Mouse (Mus musculus) E14TG2a.4 (cell line): ENCODE results near the gene Hyal2.

Experiments
- H3K27me3 ChIP-seq: 2 replicates; pipeline ENCODE4 v1.6.1; 2014; ENCODE audit warnings: low read length, control low read depth; ENCODE audit not compliant: insufficient read depth
- H3K36me3 ChIP-seq: 2 replicates; pipeline ENCODE4 v1.6.1; 2014; ENCODE audit warnings: low read length, control low read depth; ENCODE audit not compliant: insufficient read depth
- H3K4me1 ChIP-seq: replicated peaks from 2 replicates; pipeline ENCODE4 v1.6.1; 2014; ENCODE audit warnings: low read depth, low read length, control low read depth
- H3K4me3 ChIP-seq: replicated peaks from 2 replicates; pipeline ENCODE4 v1.5.1; 2014; ENCODE audit warnings: mild to moderate bottlenecking, low read length
- H3K9me3 ChIP-seq: 2 replicates; pipeline ENCODE4 v1.6.1; 2014; ENCODE audit warnings: low read length, control low read depth
- CTCF ChIP-seq: conservative IDR thresholded peaks from 2 replicates; pipeline ENCODE4 v1.5.1; 2014; ENCODE audit warnings: low read length
- NANOG ChIP-seq: IDR thresholded peaks from 2 replicates; pipeline ENCODE4 v1.6.1; 2014; ENCODE audit warnings: borderline replicate concordance, low read length, mixed read lengths
- POU5F1 ChIP-seq: IDR thresholded peaks from 2 replicates; pipeline ENCODE4 v1.6.1; 2014; ENCODE audit warnings: low read length, borderline replicate concordance

Hyal2 gene

DNA sequence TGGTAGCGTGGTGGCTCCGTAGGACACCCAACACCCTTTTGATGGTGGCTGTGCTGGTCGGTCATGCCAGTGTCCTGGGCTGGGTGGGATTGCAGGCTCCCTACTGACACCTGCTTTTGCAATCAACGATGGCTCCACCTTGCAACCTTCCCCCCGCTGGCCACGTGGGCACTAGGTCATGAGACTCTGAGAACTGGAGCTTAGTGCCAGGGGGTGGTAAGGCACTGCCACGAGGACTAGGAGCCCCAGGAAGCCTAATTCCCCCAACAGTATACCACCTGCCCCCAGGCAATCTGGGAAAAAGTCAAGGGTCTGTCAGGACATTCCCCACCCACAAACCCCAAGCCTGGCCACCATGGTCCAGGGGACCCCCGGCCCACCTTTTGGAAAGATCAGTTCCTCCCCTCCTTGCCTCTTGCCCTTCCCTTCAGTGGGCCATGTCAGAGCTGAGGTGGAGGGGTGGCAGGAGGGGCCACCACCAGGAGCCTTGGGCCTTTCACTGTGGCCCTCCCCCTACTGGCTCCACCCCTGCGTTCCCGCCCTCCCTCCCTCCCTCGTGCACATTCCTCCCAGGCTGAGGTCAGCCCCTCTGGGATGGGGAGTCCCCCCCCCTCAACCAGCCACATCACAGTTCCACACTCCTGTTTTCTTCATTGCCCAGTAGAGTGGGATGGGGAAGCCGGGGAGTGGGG lies 41.1 kb downstream of the Hyal2 start, which contains the start of gene Sema3b:
TSS of gene Sema3b (minus strand) at position 489 of the 692 bp plus-strand sequence.
- TF ChIP-seq NANOG = no peak
- TF ChIP-seq POU5F1 = no peak
- no peak for TF ChIP-seq CTCF
- no peak within 1 kb of the TSS; the same call in 1 of the 2 replicates for H3K4me3 ChIP-seq
- H3K27me3 ChIP-seq = peaks cover 63% of the 10 kb centered on the region
- peaks cover 95% of the 10 kb centered on the region for H3K4me1 ChIP-seq
- H3K36me3 ChIP-seq = 0 out of 2 replicates have a peak, but pooled peaks cover 3% of the 10 kb centered on the region
- no peaks in the 10 kb centered on the region for H3K9me3 ChIP-seq

GRCm38 (mm10) chr9:107609433-107609830 lies 41.7 kb downstream of the Hyal2 start:
- H3K36me3 ChIP-seq = peaks cover 7% of the 10 kb centered on the region; the same call in 1 of the 2 replicates
- TF ChIP-seq NANOG = no peak
- peaks cover 57% of the 10 kb centered on the region for H3K27me3 ChIP-seq
- H3K4me3 ChIP-seq = no peak overlapping the region
- no peaks in the 10 kb centered on the region for H3K9me3 ChIP-seq
- H3K4me1 ChIP-seq = peaks cover 95% of the 10 kb centered on the region

- H3K27me3 ChIP-seq = peaks cover 39% of the 10 kb centered on the region
- peaks cover 29% of the 10 kb centered on the region for H3K36me3 ChIP-seq
- H3K9me3 ChIP-seq = no peaks in the 10 kb centered on the region
- peak overlapping the region; percentile 74 for H3K4me3 ChIP-seq
- peaks cover 87% of the 10 kb centered on the region for H3K4me1 ChIP-seq
- no peak for TF ChIP-seq NANOG
Measured at GRCm38 (mm10) chr9:107611456-107612190, 43.9 kb downstream of the Hyal2 start.

GRCm38 (mm10) chr9:107612191-107612944 lies 44.6 kb downstream of the Hyal2 start:
- H3K36me3 ChIP-seq = peaks cover 35% of the 10 kb centered on the region
- H3K4me1 ChIP-seq = peaks cover 79% of the 10 kb centered on the region
- TF ChIP-seq CTCF (no peak), NANOG (no peak), POU5F1 (no peak)
- H3K27me3 ChIP-seq = peaks cover 33% of the 10 kb centered on the region
- H3K4me3 ChIP-seq = peak overlapping the region; percentile 74
- H3K9me3 ChIP-seq = no peaks in the 10 kb centered on the region

DNA sequence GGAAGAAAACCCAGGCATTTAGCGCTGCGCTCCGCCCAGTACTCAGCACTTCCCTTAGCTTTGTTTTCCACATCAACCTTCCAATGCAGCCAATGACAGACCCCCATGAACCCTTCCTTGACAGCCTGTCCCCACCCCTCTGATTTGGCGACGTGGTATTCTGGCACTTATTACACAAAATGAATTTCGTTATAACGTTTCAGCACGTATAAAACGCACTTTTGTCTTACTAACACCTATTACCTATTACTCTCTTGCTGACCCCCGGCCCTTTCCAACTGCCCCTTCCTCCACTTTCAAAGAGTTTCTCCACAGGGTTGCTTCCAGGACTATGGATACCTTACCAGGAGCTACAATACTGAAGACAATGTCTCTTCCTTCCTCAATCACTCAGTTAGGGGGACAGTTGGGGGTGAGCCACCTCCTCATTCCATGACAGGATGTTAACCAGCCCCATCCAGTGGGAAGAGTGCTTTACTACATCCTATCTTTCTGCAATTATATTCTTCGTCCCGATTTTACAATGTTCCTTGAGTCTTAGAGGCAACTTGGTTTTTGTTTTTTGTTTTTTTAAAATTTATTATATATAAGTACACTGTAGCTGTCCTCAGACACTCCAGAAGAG lies 45.3 kb downstream of the Hyal2 start:
- Histone ChIP-seq H3K4me3 (0 out of 2 replicates have a peak overlapping the region, but pooled peaks have one; percentile 10), H3K27me3 (peaks cover 27% of the 10 kb centered on the region), H3K36me3 (peaks cover 40% of the 10 kb centered on the region), H3K4me1 (peaks cover 77% of the 10 kb centered on the region), H3K9me3 (no peaks in the 10 kb centered on the region)
- TF ChIP-seq CTCF (peak; percentile 22; the same call in 1 of the 2 replicates), NANOG (no peak)

GRCm38 (mm10) chr9:107615035-107615434 lies 47.3 kb downstream of the Hyal2 start:
- Histone ChIP-seq H3K27me3 (peaks cover 14% of the 10 kb centered on the region), H3K4me3 (no peak overlapping the region), H3K4me1 (peaks cover 76% of the 10 kb centered on the region), H3K9me3 (no peaks in the 10 kb centered on the region), H3K36me3 (peaks cover 60% of the 10 kb centered on the region)
- TF ChIP-seq POU5F1 = no peak
- no peak for TF ChIP-seq CTCF
- TF ChIP-seq NANOG = no peak

GRCm38 (mm10) chr9:107617461-107617860 lies 49.7 kb downstream of the Hyal2 start:
- Histone ChIP-seq H3K9me3 (no peaks in the 10 kb centered on the region), H3K36me3 (peaks cover 72% of the 10 kb centered on the region), H3K4me1 (peaks cover 62% of the 10 kb centered on the region), H3K27me3 (no peaks in the 10 kb centered on the region), H3K4me3 (no peak overlapping the region)
- TF ChIP-seq POU5F1 (no peak), CTCF (peak; percentile 16; the same call in 1 of the 2 replicates), NANOG (no peak)

DNA sequence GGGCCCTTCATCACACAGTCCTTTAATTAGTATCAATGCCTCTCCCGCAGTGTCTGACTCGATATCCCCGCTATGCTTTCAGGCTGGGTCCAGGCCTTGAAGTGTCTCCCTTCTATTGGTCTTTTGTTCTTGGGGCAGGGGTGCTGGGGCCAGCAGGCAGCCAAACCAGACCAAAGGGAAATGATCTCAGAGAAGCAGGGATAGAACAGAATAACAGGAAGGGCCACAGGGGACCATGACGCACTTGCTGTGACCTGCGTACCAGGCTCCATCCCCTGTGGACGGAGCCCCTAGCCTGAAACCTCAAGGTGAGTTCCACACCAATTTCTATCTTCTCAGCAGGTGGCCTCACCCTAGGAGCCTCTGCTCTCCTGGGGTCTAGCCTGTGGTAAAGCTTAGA lies 50.4 kb downstream of the Hyal2 start:
- Histone ChIP-seq H3K27me3 (no peaks in the 10 kb centered on the region), H3K9me3 (no peaks in the 10 kb centered on the region), H3K36me3 (peaks cover 73% of the 10 kb centered on the region), H3K4me3 (no peak overlapping the region), H3K4me1 (peaks cover 60% of the 10 kb centered on the region)
- TF ChIP-seq NANOG = no peak
- TF ChIP-seq POU5F1 = no peak
- no peak for TF ChIP-seq CTCF
